Mouse (Mus musculus) adrenal gland, adult 2 months (tissue): ENCODE results near the gene Whamm. TPM values are rescaled to one million over a fixed set of nuclear protein-coding genes. Genes with fewer than 3 reads are reported as not detected.
A peak's percentile ranks its signal among the peaks of the same experiment; 100 is the strongest.

Experiments used
- DNase-seq: peaks from one replicate; pipeline ENCODE4 v3.0.0; 2021
- polyA plus RNA-seq: library from polyadenylated mRNA; depleted of rRNA; stranded (reverse); fragments of >200 nt; gene quantifications from 2 replicates; pipeline ENCODE4 v1.2.3, GENCODE M21; 2012
- total RNA-seq, 2 experiments: library from RNA; stranded (reverse); gene quantifications; 2 replicates each; pipeline ENCODE4 v1.2.3; 2021

The Whamm gene
- total and polyA plus RNA-seq, 3 experiments, result 16.7 to 48.7 (median 21.7) TPM

GRCm38 (mm10) chr7:81563506-81564015 lies 7.5 kb upstream of the Whamm start:
- DNase-seq, result no peak

- no peak for DNase-seq
Observed at GRCm38 (mm10) chr7:81564766-81565165, 6.3 kb upstream of the Whamm start.

- DNase-seq, result no peak
Observed at GRCm38 (mm10) chr7:81565381-81566055, 5.5 kb upstream of the Whamm start.

GRCm38 (mm10) chr7:81566332-81566731 lies 4.7 kb upstream of the Whamm start:
- no peak for DNase-seq

GRCm38 (mm10) chr7:81566892-81567291 lies 4.2 kb upstream of the Whamm start, which contains the start of gene Fsd2:
Gene Fsd2 (minus strand): TSS chr7:81566944.
- DNase-seq, result no peak

GRCm38 (mm10) chr7:81567396-81567795 lies 3.7 kb upstream of the Whamm start:
- no peak for DNase-seq

- DNase-seq, result no peak
Observed at GRCm38 (mm10) chr7:81569851-81570250, 1.2 kb upstream of the Whamm start.

GRCm38 (mm10) chr7:81570271-81570670 lies 795 bp upstream of the Whamm start:
- DNase-seq, result no peak

GRCm38 (mm10) chr7:81570752-81571107 lies 336 bp upstream of the Whamm start:
- no peak for DNase-seq

GRCm38 (mm10) chr7:81571941-81572441 lies 925 bp downstream of the Whamm start:
- DNase-seq, result peak; percentile 33

- DNase-seq, result peak; percentile 10
Observed at GRCm38 (mm10) chr7:81572610-81573268, 1.7 kb downstream of the Whamm start.

GRCm38 (mm10) chr7:81573397-81573796 lies 2.3 kb downstream of the Whamm start:
- DNase-seq, result peak; percentile 77

- no peak for DNase-seq
Observed at GRCm38 (mm10) chr7:81573821-81574220, 2.8 kb downstream of the Whamm start.

- DNase-seq, result no peak
Observed at GRCm38 (mm10) chr7:81575606-81576005, 4.5 kb downstream of the Whamm start.

- no peak for DNase-seq
Observed at GRCm38 (mm10) chr7:81577872-81578271, 6.8 kb downstream of the Whamm start.

- no peak for DNase-seq
Observed at GRCm38 (mm10) chr7:81578413-81578812, 7.3 kb downstream of the Whamm start.

- DNase-seq, result no peak
Observed at GRCm38 (mm10) chr7:81579312-81579711, 8.2 kb downstream of the Whamm start.

GRCm38 (mm10) chr7:81583512-81583911 lies 12.4 kb downstream of the Whamm start:
- no peak for DNase-seq

GRCm38 (mm10) chr7:81585326-81585725 lies 14.3 kb downstream of the Whamm start:
- no peak for DNase-seq

- DNase-seq, result no peak
Observed at GRCm38 (mm10) chr7:81587238-81587637, 16.2 kb downstream of the Whamm start.

- DNase-seq, result no peak
Observed at GRCm38 (mm10) chr7:81592686-81593085, 21.6 kb downstream of the Whamm start.

GRCm38 (mm10) chr7:81593387-81593786 lies 22.3 kb downstream of the Whamm start:
- DNase-seq, result no peak

GRCm38 (mm10) chr7:81595056-81595455 lies 24.0 kb downstream of the Whamm start:
- DNase-seq, result no peak
